Mouse (Mus musculus) right cerebral cortex, postnatal 4 days (tissue): ENCODE results near the gene Appl1.

Source experiments
- DNase-seq: peaks from one replicate; pipeline ENCODE4 v3.0.0-alpha.2; 2022

Gene Appl1

DNA sequence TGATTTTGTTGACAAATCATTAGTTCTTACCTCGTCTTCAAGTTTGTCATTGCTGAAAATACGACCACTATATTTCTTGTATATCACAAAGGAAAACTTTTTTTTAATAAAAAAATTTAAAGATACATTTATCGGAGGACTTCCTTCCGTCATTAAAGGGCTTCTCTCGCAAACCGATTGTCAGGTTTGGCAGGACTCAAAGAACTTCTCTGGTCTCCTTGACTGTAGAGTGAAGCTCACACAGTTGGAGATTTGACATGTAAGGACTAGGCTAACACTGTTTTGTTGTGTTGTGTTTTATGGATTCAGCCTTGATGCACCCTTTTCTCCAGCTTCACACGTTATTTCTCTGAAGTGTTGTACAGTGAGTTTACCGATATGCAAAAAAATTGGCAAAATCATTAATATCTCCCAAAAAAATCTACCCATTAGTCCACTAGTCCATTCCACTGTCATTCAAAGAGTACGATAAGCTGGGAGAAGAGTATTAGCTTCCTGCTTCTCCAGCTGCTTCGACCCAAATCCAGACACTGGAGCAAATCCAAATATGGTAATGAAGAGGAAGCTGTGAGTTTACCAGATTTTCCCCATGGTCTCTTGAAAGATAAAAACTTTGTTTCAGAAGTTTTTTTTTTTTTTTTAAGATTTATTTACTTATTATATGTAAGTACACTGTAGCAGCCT lies at the start of gene Appl1:
TSS of gene Appl1 (minus strand) at position 127 of the 684 bp plus-strand sequence.
- DNase-seq: no peak

DNA sequence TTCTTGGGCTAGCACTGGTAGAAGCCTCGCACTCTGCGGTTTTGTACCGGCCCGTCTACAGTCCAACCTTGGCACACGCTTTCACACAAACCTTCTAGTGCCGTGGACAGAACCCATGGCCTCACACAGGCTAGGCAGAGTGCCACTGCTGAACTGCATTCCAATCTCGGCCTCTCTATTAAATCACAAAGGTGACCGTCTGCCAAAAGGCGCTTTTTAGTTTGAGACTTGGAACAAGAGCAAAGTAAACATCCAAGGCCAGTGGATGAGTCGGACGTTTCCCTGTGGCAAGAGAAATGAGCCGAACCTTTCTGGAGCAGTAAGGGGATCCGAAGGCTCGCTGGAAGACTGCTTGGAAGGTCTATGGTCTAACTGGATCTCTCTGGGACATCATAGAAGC lies 48.8 kb upstream of the Appl1 start:
- no peak for DNase-seq

DNA sequence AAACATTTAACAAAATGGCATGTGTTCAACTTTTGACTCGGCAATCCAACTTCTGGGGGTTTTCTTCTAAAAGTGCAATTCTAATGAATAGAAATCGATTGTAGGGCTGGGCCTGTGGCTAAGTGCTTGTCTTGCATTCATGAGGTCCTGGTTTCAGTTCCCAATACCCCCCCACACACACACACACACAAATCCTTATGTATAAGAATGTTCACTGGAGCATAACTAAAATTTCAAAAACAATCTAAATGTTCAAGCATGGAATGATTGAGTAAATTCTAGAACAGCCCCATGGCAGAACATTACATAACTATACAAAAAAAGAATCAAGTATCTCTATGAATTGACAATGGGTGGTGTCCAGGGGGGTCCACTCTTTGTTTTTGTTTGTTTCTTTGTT lies 46.9 kb upstream of the Appl1 start:
- no peak for DNase-seq

DNA sequence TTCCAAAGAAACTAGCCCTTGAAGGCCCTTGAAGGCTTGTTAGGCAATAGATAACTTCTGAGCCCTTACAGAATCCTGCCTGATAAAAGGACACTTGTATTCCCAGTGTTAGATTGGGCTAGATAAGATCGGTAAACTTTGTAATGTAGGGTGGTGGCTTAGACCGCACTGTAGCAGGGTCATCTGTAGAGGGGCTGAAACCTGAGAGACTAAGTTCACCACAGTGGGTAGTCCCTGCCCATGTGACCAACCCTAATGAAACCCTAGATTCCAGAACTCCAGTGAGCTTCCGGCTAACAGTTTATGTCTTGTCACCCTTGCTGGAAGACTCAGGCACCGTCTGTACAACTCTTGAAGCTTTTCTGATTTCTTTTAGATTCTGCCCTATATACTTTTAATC lies 42.6 kb upstream of the Appl1 start:
- DNase-seq: no peak

DNA sequence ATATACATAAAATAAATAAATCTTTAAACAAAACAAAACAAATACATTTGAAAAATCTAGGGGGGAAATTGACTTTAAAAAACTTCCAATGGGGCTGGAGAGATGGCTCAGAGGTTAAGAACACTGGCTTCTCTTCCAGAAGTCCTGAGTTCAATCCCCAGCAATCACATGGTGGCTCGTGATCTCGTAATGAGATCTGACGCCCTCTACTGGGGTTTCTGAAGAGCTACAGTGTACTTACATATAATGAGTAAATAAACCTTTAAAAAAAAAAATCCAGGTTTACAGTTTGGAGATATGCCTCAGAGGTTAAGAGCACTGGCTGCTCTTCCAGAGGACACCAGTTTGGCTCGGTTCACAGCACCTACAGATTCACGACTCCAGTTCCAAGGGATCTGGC lies 40.5 kb upstream of the Appl1 start:
- no peak for DNase-seq

DNA sequence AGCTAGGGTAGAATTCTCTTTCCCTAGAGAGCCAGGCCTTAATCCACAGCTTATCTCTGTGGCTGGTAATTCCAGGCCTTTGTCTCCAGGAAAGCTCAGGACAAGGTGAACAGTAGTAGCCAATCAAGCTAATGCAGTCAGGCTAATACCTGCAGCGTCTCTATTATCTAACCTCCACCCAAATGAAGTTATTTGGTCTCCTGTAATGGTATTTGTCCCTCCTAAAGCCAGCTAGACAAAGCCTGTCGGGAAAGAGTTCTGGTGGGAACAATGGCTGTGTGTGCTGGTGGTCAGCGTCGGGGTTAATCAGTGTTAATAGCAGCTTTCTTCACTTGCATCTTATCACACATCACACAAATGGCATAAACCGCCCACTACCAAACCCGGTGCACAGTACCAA lies 34.9 kb upstream of the Appl1 start:
- DNase-seq: no peak

DNA sequence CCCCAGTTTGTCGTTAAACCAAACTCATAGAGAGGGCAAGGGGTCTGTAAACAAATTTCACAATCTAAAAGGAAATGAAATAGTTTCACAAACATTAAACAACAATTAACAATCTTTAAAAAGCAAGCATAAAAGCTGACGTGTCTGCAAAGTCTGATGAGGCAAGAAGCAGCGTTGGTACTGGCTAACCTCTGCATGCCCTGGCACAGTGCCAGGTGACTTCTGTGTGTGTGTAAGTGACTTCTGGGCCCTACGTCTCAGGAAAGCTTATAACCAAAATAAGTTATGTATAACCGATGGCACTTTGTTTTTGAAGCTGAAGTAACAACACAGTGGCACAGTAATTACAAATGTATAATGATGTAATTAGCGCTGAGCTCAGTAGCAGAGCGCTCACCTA lies 33.9 kb upstream of the Appl1 start:
- no peak for DNase-seq

DNA sequence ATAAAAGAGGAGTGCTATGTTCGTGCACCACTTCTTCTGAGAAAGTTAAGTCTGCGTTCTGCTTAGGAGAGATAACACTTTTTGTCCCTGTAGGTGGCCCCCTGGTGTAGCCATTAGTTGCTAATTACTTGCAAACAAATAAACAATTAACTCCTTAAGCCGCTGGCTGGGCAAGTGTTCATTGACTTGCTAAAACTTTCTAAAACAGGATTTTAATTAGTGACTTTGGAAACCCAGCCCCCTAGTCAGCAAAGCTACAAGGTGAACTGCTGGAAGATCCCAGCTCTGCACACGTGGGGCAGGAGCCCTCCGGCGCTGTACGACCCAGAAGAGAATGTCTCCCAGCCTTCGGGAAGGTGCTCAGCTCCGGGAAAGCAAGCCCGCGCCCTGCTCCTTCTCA lies 29.4 kb upstream of the Appl1 start:
- no peak for DNase-seq

DNA sequence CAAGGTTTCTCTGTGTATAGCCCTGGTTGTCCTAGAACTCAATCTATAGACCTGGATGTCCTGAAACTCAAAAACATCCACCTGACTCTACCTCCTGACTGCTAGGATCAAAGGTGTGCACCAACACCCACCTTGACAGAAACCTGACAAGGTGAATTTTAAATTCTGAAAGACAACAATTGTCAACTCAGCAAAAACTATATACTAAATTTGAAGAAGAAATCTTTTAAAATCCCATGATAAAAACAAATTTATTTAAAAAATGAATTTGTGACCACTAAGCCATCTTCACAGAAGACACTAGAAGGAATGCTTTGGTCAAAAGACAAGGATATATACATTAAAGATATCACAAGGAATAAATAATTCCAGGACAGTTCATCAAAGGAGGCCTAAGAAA lies 25.2 kb upstream of the Appl1 start:
- no peak for DNase-seq

DNA sequence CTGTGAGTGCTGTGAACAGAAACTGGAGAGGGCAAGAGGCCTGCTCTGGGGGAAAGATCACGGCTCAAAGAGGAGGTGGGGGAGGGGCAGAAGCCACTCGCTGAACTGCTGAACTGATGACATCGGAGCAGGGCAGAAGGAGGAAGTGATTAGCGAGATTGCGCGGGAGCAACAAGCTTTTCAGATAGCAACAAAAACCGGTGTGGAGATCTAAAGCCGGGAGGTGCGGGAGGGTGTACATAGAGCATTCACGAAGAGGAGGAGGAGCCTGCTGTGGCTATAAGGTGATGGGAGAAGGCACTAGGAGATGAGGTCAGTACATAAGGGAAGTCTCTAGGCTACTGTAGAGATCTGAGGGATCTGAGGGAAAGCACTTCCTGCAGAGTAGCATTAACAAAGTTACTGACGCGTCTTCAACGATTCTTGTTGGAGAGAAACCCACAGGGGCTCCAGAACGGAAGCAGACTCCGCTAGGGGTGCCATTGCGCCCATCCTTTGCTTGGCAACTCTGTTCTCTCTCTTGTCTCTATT lies 23.2 kb upstream of the Appl1 start, which contains the start of gene Hesx1:
TSS of gene Hesx1 (plus strand) at position 206 of the 531 bp plus-strand sequence.
- DNase-seq: peak; percentile 7

DNA sequence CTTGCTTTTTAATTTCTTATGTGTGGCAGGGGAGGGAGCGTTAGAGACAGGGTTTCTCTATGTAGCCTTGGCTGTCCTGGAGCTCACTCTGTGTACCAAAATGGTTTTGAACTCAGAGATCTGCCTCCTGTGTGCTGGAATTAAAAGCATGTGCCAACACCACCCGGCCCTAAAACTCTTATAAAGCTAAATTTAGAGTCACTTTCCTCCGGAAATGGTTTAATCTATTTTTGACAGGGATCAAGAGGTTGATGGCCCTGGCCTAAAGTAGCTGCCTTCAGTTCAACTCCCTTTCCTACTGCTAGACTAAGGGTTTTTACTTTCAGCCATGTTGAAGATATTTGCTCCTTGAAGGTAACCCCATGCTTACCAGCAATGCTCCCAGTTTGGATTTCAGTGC lies 22.4 kb upstream of the Appl1 start:
- DNase-seq: no peak

DNA sequence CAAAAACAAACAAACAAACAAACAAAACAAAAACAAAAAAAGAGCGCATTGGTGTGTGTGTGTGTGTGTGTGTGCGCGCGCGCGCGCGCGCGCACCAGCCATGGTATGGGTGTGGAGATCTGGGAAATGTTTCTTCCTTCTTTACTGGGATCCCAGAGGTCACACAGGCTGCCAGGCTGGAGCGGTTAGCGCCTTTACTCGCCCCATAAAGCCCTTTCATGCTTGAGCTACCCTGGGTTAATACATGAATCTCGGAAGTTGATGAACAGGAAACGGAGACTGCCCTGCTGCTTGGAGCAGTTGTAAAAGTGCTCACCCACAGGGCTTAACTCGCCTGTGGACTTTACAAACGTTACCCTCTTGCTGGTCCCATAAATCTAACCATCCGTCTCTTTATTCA lies 20.6 kb upstream of the Appl1 start:
- DNase-seq: no peak

DNA sequence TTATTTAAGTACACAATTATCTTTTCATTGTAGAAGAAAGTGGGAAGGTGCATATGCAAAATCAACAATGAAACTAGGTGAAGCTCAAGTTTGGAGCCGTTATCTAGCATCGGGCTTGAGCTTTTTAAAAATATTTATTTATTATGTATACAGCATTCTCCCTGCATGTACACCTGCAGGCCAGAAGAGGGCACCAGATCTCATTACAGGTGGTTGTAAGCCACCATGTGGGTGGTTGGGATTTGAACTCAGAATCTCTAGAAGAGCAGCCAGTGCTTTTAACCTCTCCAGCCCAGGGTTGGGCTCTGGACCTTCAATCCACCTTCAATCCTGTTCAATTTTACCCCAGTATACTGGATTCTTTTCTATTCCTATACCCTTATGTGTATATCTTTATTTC lies 17.7 kb upstream of the Appl1 start:
- DNase-seq: no peak

DNA sequence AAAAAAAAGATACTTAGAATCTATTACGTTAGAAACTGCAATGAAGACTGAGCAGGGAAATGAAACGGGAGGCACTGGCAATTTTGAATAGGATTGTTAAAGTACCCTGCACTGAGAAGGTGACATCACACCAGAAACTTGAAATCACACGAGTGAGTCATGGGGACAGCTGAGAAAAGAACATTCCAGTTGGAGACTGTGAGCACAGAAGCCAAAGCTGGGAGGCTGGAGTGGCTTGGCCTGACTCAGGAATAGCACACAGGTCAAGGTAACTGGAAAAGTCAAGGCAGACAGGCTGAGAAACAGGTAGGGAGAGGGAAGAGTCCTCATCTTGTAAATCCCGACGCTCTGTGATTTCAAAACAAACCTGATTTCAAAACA lies 11.1 kb upstream of the Appl1 start:
- DNase-seq: no peak

DNA sequence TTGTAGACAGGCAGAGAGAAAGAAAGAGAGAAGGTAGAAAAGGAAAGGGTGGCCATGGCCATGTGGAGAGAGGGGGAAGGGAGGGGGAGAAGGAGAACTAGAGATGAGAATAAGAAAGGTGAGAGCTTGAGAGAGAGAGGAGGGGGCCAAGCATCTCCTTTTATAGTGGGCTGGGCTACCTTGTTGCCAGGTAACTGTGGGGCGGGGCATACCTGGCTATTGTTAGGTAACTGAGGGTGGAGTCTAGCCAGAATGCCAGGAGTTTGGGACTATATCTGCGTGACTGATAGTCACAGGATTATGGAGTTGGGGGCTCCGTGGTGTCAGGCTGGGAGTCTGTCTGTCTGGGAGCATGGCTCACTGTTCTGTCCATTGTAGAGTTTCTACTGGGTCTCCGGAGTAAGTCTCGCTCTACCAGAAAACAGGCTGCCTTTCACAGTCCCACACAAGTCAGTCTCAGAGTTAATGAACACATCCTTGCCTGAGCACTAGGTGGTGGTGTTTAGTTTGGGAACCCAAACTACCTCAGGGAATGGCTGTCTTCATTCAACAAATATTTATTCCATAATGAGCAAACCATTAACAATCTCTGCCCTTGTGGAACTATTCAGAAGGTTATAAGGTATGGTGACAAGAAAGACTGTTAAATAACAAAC lies 10.6 kb upstream of the Appl1 start:
- no peak for DNase-seq

DNA sequence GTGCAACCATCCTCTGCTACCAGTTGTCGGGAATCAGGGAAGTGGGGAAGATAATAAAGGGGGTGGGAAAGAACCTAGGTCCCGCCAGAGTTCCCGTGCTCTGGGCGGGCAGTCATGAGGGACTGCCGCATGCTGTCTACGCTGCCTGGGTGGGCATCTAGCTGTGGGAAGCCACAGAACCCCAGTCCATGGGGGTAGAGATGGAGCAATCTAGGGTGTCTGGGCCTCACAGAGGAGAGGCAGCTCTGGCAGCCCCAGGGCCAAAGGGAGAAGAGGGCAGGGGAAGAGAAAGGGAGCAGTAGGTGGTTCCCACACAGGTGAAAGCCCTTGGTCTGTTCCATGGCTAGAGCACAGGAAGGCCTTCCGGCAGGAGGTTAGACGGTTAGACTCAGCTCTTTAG lies 10.0 kb upstream of the Appl1 start:
- DNase-seq: no peak

DNA sequence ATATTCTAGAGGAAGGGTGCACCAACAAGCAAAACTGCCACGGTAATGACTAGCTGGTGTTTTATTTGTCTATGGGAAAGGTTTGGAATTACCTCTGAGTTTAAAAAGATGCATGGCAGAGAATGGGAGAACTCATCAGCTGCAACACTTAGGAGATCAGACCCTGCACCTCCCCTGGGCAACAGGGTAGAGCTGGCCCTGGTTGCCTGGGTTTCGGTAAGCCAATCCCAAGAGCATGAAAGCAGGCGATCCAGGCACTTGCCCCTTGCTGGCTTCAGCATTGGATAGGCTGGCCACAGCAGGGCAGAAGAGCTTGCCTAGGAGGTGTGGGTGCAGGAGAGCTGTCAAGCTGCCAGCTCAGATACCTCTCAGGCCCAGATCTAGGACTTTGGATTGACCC lies 8.8 kb upstream of the Appl1 start:
- no peak for DNase-seq

DNA sequence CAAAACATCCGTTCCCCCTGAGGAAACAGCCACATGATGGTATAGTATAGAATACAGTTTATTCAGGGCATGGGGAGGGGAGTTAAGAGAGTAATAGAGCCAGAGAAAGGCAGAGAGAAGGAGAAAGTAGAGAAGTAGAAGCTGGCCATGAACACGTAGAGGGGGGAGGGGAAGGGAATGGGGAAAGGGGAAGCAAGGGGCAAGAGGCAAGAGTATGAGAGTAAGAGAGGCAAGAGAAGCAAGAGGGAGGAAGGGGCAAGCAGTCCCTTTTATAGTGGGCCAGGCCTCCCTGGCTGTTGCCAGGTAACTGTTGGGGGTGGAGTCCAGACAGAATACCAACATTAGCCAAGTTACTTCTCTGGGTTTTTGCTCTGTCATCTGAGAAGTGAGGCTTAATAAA lies 6.5 kb upstream of the Appl1 start:
- no peak for DNase-seq

DNA sequence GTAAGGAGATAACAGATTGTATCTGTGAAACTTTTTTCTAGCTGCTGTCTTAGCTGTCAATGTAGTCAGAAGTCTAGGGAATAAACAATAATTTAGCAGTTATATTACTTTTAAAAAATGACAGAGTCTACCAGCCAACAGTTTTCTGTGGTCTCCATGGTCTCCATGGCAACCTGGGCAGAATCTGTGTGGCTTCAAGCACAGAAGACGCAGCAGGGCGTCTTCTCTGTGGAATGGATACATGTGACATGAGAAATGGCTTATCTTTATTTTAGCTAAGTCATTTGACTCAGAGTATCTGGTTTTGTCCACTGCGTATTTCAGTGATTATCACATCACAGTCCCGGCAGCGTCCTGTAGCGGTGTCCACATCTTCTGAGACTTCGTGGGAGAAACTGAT lies 5.2 kb upstream of the Appl1 start:
- peak; percentile 13 for DNase-seq

DNA sequence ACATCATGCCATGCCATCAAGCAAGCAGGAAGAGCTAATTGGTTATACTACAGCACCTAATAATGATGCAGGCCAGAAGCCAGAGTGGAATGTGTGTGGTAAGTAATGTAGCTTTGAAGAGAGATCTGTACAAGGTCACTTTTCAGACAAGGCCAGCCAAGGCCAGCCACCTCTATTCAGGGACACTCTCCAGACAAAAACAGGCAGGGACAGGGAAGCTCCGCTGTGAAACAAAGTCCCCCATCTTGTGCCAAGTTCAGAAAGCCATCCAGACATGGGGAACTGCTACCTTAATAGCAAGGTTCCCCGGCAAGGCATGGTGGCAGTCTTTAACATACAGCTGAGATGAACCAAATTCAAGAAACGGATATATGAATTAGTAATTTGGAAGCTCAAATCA lies 4.5 kb upstream of the Appl1 start:
- DNase-seq: no peak

DNA sequence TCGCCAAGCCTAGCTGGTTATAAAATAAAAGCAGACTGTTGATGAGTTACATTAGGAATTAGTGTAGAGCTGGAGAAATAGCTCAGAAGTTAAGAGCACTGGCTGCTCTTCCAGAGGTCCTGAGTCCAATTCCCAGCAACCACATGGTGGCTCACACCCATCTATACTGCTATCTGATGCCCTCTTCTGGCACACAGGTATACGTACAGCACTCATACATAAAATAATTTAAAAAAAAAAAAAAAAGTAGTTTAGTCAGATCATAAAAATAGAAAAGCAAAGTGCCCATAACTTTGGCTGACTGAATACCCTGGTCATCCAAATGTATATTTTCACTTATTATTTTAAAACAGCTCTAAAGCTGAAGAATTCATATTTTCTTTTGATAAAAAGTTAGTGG lies 2.1 kb upstream of the Appl1 start:
- no peak for DNase-seq

DNA sequence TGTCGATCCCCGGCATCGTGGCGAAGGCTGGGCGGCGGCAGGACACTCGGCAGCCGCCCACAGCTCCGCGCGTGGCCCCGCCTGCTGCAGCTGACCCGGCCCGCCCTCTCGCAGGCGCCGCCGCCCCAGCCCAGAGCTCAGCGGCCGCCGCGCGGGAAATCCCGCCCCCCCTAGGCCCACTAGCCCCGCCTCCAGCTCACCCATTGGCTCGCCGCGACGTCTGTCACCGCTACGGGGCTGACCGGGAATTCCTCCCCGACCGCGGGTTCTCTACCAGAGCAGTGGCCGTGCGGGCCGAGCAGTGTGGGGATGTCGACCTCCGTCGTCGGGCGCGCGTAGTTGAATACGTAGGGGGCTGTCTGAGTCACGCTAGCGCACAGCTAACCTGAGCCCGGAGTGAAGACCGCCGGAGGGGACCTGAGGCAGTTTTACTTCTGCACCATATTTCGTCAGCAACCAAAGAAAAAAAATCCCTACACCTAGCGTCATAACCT lies 546 bp downstream of the Appl1 start:
- DNase-seq: peak; percentile 100

DNA sequence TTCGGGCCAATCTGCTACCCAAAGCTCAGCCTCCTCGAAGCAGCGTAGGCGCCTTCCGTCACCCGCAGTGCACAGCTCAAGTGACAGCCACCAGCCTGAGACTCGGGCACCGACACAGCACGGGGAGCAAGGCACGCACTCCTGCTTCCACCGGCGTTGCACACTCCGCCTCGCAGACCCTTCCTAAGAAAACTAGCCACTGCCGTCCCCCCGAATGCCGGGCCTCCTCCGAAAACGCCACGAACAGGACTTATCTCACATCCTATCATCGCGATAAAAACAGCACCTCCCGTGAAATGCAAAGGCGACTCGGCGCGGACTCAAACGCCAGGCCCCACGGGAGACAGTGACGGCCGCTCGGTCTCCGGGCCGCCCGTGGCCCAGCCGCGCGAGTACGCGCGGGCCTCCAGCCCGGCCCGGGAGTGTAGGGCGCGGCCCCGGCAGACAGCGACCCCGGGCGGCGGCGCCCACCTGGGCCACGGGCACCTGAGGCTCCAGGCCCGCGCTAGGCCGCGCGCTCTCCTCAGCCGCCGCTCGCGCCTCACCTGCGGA lies 1.1 kb downstream of the Appl1 start:
- DNase-seq: peak; percentile 66

DNA sequence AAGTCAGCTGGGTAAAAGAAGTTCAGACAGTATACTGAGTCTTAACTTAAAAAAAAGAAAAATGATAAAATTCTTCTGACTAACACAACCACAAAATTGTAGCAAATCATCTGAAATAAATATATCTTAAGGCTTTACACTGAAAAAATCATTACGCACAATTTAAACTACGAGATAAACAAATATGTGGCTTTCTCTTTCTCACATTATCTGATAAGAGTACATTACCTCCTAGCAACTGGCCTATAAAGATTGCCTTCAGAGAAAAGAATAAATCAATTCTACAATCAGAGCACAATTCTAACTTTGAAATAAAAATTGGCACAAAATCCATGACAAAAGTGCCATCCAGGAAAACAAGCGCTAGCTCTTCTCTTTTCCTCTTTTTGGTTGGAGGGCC lies 1.9 kb downstream of the Appl1 start:
- DNase-seq: no peak
